Mouse (Mus musculus): ENCODE measurements around the gene Slc17a8. TPM values are rescaled to one million over a fixed set of nuclear protein-coding genes. Genes with fewer than 3 reads are reported as not detected.
A peak's percentile ranks its signal among the peaks of the same experiment; 100 is the strongest.

Gene Slc17a8
- total RNA-seq, 2 experiments from 2014 or later: 4.2 to 5.4 TPM

DNA sequence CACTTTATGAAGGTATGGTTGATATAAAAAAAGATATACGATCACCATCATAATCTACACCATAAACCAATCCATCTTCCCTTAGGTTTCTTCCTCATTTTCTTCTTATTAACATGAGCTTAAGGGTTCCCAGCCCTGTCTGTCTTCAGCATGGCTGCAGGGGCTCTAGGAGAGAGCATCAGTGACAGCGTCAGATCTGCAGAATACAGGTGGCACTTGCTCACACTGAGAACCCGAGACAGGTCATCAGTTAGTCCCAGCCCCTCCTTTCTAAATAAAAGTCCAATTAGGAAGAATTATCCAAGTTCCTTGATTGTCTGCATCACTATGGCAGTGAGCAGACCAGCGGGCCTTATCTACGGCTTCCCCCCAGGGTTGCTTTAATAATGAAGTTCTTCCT lies 88.6 kb downstream of the Slc17a8 start:
- DNase-seq: no peak
- intact Hi-C loops (cut with DNase I): no loop called here

GRCm38 (mm10) chr10:89531976-89532375 lies 89.1 kb downstream of the Slc17a8 start:
- intact Hi-C loops (cut with DNase I): no loop called here
- DNase-seq: peak; percentile 4

DNA sequence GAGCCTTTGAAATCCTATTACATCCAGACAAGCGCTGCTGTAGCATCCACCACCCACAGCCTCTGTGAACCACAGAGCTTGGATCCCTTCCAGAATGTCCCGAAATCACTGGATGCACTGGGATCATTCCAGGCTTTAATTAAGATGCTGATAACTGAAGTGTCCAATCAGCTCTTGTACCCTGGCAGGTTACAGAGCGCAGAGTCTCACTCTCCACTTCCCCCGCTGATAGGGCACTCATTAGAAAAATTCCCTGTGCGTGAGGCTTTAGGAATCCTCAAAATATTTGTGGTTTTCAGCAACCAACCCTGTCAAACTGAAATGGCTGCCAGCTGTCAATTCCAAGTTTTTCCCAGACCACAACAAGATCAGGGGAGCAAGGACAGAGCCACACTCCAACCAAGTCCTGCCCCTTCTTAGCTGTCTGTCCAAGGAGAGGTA lies 89.8 kb downstream of the Slc17a8 start:
- intact Hi-C loops (cut with DNase I): no loop called here
- peak; percentile 27 for DNase-seq

DNA sequence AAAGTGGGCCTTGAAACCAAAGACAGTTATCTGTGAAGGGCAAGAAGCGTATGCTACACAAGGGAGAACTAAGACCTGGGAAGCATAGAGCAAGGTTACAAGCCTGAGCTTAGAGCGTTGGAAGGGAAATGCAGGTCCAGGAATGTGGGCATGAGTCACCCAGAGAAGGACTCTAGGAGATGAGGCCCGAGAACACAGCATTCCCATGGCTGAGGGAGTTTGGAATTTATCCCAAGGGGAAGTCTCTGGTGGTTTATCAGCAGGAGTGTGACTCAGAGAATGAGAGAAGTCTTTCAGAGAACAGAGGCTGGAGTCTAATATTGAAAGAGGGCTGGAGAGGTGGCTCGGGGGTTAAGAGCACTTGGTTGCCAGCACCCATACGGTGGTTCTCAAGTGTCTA lies 94.0 kb downstream of the Slc17a8 start:
- DNase-seq: no peak
- intact Hi-C loops (cut with DNase I): no loop called here

DNA sequence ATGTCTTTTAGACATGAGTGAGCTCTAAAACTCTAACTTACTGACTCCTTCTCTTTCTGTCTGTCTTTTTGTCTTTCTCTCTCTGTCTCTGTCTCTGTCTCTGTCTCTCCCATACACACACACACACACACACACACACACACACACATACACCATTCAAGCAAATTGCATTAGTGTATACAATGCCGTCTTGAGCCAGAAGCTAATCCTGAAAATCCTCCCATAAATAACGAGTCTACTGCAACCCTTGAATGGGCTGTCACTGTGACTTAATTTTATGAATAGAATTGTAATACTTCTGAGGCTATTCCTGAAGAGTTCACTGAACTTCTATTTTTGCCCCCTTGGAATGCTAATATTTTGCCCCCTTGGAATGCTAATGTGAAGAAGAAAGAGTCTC lies 95.2 kb downstream of the Slc17a8 start:
- intact Hi-C loops (cut with DNase I): no loop called here
- no peak for DNase-seq

Other genes with a start within 250 kb of the Slc17a8 start
- 1 to 10 TPM; 4.8 to 6.3 TPM for gene Gas2l3, start 177.3 kb downstream of the Slc17a8 start, total RNA-seq (2021)
- under 1 TPM; 0.34 to 0.50 TPM for gene Nr1h4, start 87.7 kb downstream of the Slc17a8 start, total RNA-seq (2021)
- gene Scyl2, start 65.0 kb upstream of the Slc17a8 start, total RNA-seq (2021): 10 to 100 TPM; 46.3 to 48.2 TPM
- 10 to 100 TPM; 26.8 to 28.5 TPM for gene Actr6, start 111.0 kb upstream of the Slc17a8 start, total RNA-seq (2021)
- 10 to 100 TPM; 51.1 to 53.3 TPM for gene Uhrf1bp1l, start 123.7 kb upstream of the Slc17a8 start, total RNA-seq (2021)